Mouse (Mus musculus) erythroblast, embryonic 14.5 days (primary cell): ENCODE measurements around the gene Hmx2. TPM values are rescaled to one million over a fixed set of nuclear protein-coding genes. Genes with fewer than 3 reads are reported as not detected.

Source experiments
- H3K27me3 ChIP-seq: 2 replicates; pipeline ENCODE4 v1.6.1; 2012; ENCODE audit warnings: inconsistent platforms; ENCODE audit not compliant: control insufficient read depth
- H3K36me3 ChIP-seq: 2 replicates; pipeline ENCODE4 v1.6.1; 2012; ENCODE audit warnings: mild to moderate bottlenecking, inconsistent platforms; ENCODE audit not compliant: control insufficient read depth
- H3K4me1 ChIP-seq: 2 replicates; pipeline ENCODE4 v1.6.1; 2012; ENCODE audit warnings: inconsistent platforms; ENCODE audit not compliant: control insufficient read depth
- H3K4me3 ChIP-seq: replicated peaks from 2 replicates; pipeline ENCODE3; 2012; ENCODE audit warnings: moderate library complexity, mild to moderate bottlenecking, inconsistent platforms
- H3K9me3 ChIP-seq: 2 replicates; pipeline ENCODE4 v1.6.1; 2012; ENCODE audit warnings: low read length, inconsistent platforms, mixed read lengths; ENCODE audit not compliant: control insufficient read depth
- GATA1 ChIP-seq: IDR thresholded peaks from 2 replicates; pipeline ENCODE4 v1.6.1; 2012; ENCODE audit warnings: low read length, inconsistent platforms, mixed read lengths
- TAL1 ChIP-seq: IDR thresholded peaks from 3 replicates; pipeline ENCODE4 v1.6.1; 2012; ENCODE audit warnings: low read length, inconsistent platforms, mixed read lengths
- polyA plus RNA-seq: library from polyadenylated mRNA; stranded (reverse); fragments of >175 nt; gene quantifications from 2 replicates; pipeline ENCODE4 v1.2.3, GENCODE M21; 2012

The Hmx2 gene
- polyA plus RNA-seq, 1 experiment = not detected

- no peaks in the 10 kb centered on the region; the same call in 1 of the 2 replicates for H3K36me3 ChIP-seq
- peaks cover 33% of the 10 kb centered on the region for H3K9me3 ChIP-seq
- no peak overlapping the region for H3K4me3 ChIP-seq
- peaks cover 92% of the 10 kb centered on the region for H3K27me3 ChIP-seq
- TF ChIP-seq TAL1 = no peak
- TF ChIP-seq GATA1 = no peak
- H3K4me1 ChIP-seq = peaks cover 8% of the 10 kb centered on the region
Measured at GRCm38 (mm10) chr7:131555301-131556081, 6.9 kb downstream of the Hmx2 start.

DNA sequence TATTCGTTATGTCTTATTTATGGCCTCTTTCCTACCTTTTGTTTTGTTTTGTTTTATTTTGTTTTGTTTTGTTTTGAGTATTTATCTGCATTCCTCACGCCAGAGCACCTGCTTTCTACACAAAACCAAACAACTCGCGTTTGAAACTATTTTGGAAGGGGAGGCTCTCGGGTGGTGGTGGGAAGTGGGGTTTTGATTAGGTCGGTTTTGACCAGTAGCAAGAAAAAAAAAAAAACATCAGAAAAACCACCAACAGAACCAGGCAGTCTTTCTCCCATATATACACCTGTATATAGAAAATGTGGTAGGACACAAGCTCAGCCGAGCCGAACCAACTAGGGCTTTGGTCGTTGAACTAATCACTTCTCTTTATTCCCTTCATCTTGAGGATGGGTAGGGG, 7.5 kb downstream of the Hmx2 start:
- TF ChIP-seq TAL1 = no peak
- no peak for TF ChIP-seq GATA1
- H3K4me3 ChIP-seq = no peak overlapping the region
- H3K4me1 ChIP-seq = peaks cover 8% of the 10 kb centered on the region
- H3K36me3 ChIP-seq = peaks cover 6% of the 10 kb centered on the region
- peaks cover 33% of the 10 kb centered on the region for H3K9me3 ChIP-seq
- peaks cover 86% of the 10 kb centered on the region for H3K27me3 ChIP-seq

GRCm38 (mm10) chr7:131556541-131557271, 8.1 kb downstream of the Hmx2 start:
- peaks cover 33% of the 10 kb centered on the region for H3K9me3 ChIP-seq
- TF ChIP-seq GATA1 = no peak
- H3K4me3 ChIP-seq = no peak overlapping the region
- H3K36me3 ChIP-seq = peaks cover 12% of the 10 kb centered on the region
- H3K27me3 ChIP-seq = peaks cover 80% of the 10 kb centered on the region
- peaks cover 13% of the 10 kb centered on the region for H3K4me1 ChIP-seq

GRCm38 (mm10) chr7:131557751-131558150, 9.2 kb downstream of the Hmx2 start:
- H3K4me1 ChIP-seq = peaks cover 24% of the 10 kb centered on the region
- H3K9me3 ChIP-seq = peaks cover 30% of the 10 kb centered on the region
- H3K27me3 ChIP-seq = peaks cover 69% of the 10 kb centered on the region
- TF ChIP-seq TAL1 = no peak
- TF ChIP-seq GATA1 = no peak
- H3K36me3 ChIP-seq = peaks cover 22% of the 10 kb centered on the region
- H3K4me3 ChIP-seq = no peak overlapping the region

DNA sequence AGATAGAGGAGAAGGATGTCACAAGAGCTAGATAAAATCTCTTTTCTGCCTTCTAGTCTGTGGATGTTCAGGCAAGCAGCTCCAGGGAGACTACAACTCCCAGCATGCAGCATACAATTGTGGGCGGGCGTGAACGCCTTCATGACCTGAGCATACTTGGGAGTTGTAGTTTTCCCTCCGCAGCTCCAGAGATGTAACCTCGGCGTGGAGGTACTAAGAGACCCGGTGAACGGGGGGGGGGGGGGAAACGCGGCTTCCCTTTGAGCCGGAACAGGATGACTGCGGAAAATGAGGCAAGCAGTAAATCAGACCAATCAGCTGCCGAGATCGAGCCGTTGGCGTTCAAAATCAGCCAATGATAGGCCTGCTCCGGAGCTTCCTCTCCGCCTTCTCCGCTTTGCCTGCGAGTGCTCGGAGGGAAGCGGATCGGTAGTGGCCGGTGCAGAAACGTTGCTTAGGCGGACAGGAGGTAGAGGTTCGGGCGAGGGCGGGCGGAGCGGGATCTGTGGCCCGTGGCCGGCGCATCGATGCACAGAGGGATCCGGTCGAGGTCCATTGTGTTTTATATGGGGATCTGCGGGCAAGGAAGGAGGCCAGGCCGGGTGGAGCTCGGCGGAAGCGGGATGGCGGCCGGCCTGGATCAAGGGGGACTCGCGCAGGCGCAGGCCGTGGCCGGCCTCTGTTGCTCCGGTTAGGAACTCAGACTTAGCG, 11.6 kb downstream of the Hmx2 start, which contains the start of gene Bub3:
Gene Bub3, plus strand, starts transcription at position 237 of the 711 bp plus-strand sequence.
- Histone ChIP-seq H3K36me3 (peaks cover 46% of the 10 kb centered on the region), H3K9me3 (peaks cover 19% of the 10 kb centered on the region), H3K4me1 (peaks cover 35% of the 10 kb centered on the region), H3K27me3 (peaks cover 45% of the 10 kb centered on the region), H3K4me3 (peak within 1 kb of the TSS; percentile 74)
- TF ChIP-seq GATA1 (no peak), TAL1 (no peak)

DNA sequence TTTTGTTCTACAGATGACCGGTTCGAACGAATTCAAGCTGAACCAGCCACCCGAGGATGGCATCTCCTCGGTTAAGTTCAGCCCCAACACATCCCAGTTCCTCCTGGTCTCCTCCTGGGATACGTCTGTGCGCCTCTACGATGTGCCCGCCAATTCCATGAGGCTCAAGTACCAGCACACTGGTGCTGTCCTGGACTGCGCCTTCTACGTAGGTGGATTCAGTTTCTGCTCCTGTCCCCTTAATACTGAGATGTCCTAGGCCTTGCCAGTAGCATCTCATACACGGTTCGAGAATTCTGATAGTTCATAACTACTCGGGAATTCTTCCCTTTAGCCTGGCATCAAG, 12.1 kb downstream of the Hmx2 start:
- Histone ChIP-seq H3K4me3 (peak overlapping the region; percentile 74), H3K9me3 (peaks cover 14% of the 10 kb centered on the region), H3K36me3 (peaks cover 51% of the 10 kb centered on the region), H3K4me1 (peaks cover 34% of the 10 kb centered on the region), H3K27me3 (peaks cover 40% of the 10 kb centered on the region)
- TF ChIP-seq TAL1 (no peak), GATA1 (no peak)

DNA sequence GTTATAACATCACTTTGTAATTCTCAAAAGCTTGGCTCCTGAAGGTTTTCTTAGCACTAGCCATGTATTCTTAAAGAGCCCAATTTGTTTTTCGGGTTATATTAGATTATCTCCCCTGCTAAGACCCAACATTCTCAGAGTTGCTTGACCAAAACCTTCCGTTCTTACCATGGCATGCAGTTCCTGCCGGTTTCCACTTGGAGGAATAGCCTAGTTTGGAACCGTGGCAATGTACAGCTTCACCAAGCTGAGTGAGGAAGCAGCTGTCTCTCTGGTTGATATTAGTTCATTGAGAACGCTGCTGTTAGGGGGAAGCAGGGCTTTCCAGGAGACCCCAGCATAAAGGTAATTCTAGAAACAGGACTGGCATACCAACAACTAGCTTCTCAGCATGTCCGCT, 26.7 kb downstream of the Hmx2 start:
- no peak overlapping the region for H3K4me3 ChIP-seq
- no peaks in the 10 kb centered on the region for H3K9me3 ChIP-seq
- no peaks in the 10 kb centered on the region for H3K27me3 ChIP-seq
- peaks cover 57% of the 10 kb centered on the region for H3K36me3 ChIP-seq
- no peak for TF ChIP-seq TAL1
- no peak for TF ChIP-seq GATA1
- H3K4me1 ChIP-seq = no peaks in the 10 kb centered on the region

DNA sequence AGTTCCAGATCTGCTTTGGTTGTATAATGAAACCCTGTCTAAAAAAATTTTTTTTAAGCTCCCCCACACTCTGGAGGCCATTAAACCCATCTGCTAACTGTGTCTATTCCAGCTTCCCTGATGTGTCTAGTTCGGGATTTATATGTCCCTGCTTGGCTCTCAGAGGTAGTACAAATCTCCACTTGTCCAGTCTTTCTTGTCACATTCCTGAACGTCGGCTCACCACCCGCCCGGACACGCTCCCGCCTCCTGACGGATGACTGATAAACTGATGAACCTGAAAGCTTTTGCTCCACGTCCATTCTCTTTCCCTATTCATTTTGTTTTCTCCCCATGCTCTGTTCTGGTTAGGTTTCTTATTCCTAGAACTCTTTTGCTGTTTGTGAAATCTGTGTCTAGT, 33.6 kb downstream of the Hmx2 start:
- no peaks in the 10 kb centered on the region for H3K36me3 ChIP-seq
- no peaks in the 10 kb centered on the region for H3K9me3 ChIP-seq
- no peaks in the 10 kb centered on the region for H3K4me1 ChIP-seq
- TF ChIP-seq GATA1 (no peak), TAL1 (no peak)
- H3K4me3 ChIP-seq = no peak overlapping the region
- H3K27me3 ChIP-seq = no peaks in the 10 kb centered on the region; the same call in 1 of the 2 replicates

GRCm38 (mm10) chr7:131585551-131585950, 37.0 kb downstream of the Hmx2 start:
- Histone ChIP-seq H3K27me3 (no peaks in the 10 kb centered on the region; the same call in 1 of the 2 replicates), H3K36me3 (no peaks in the 10 kb centered on the region), H3K4me1 (no peaks in the 10 kb centered on the region), H3K4me3 (no peak overlapping the region), H3K9me3 (no peaks in the 10 kb centered on the region)
- no peak for TF ChIP-seq GATA1
- no peak for TF ChIP-seq TAL1
